Mouse (Mus musculus): ENCODE data around the gene Tmem267.
"Not testable (repeated sequence)": the region's sequence is repeated elsewhere in the genome, so short reads cannot be mapped to it uniquely, and the experiment has no call there.

DNA sequence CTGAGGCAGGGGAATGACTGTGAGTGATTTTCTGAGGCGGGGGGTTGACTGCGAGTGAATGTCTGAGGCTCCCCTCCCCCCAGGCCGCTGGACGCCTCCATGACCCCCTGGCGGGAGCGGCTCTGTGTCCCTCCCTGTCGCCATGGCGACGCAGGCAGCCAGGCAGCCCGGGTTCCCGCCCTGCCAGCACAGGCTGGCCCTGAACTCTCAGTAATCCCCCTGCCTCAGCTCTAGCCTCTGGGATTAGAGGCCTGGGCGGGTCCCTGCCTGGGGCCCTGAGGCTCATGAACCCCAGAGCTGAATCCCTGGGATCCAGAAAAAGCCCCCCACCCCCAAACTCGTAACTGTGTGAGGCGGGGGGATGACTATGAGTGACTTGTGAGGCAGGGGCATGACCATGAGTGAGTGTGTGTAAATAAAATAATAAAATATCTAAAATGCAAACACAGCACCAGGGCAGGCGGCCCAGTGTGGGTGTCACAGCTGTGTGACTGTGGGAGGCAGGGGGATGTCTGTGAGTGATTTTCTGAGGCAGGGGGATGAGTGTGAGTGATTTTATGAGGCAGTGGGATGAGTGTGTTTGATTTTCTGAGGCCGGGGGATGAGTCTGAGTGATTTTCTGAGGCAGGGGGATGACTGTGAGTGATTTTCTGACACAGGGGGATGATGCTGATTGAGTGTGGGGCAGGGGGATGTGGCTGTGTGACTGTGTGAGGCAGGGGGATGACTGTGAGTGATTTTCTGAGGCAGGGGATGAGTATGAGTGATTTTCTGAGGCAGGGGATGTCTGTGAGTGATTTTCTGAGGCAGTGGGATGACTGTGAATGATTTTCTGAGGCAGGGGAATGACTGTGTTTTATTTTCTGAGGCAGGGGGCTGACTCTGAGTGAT lies 108.7 kb downstream of the Tmem267 start:
- not testable (repeated sequence) for TF ChIP-seq ETS1 (conservative IDR thresholded peaks at IDR 0.05; ENCODE audit: low read depth, low read length); ZNF384 (IDR thresholded peaks at IDR 0.05; ENCODE audit: low read depth, low read length); SMC3 (IDR thresholded peaks at IDR 0.05; ENCODE audit: low read depth, low read length); CTCF (conservative IDR thresholded peaks at IDR 0.05 in 1 of 2, IDR thresholded peaks at IDR 0.05 in 1 of 2; ENCODE audit: low read depth in 2 of 2, low read length in 2 of 2)
